Mouse (Mus musculus): ENCODE results near the gene Cd8a. TPM values are rescaled to one million over a fixed set of nuclear protein-coding genes. Genes with fewer than 3 reads are reported as not detected.

The Cd8a gene
- total and polyA plus RNA-seq, 3 experiments: 0.13 to 0.72 (median 0.25) TPM

DNA sequence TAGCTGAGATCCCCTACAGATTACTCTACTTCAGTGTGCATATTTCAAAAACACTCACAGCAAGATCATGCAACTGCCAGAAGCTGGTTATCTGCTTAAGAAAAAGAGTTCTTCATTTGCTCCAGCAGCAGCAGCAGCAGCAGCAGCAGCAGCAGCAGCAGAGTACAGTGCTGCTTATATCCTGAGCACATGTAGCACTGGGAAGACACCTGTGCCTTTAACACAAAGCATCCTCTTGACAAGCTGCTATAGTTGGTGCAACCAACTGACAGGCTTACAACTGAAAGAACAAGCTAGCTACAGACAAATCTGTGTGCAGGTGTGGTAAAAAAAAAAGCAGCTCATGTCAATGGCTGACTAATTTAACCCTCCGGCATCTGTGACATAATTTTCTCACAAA is 22.8 kb downstream of the Cd8a start:
- intact Hi-C loops (cut with DNase I): loop anchor here (5.0 kb wide), 2 partner anchors 104 to 154 kb away; no protein-coding TSS in a partner anchor
- 98% methylated on average over 1 of the region's 1 CpGs for WGBS
- DNase-seq: no peak

DNA sequence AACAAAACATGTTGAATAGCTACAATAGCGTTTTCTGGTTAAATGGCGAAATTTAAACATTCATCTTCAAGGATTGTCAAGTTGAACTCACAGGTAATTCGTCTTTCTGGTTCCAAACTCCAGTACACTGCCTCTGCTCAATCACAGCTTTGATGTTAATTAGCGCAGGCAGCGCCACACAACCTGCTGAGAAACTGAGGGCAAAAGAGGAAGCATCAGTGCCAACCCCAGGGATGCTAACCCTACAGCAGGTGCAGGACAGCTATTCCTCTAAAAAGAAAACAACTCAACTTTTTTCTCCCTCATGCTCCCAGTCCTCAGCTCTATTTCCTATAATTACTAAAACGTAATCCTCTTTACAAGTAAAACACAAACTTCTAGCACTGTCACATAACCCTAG is 23.5 kb downstream of the Cd8a start:
- Histone ChIP-seq H3K9ac (ENCODE audit: low read depth, low read length) (no peak overlapping the region), H3K27me3 (ENCODE audit: control insufficient read depth, insufficient read depth, low read length) (no peaks in the 10 kb centered on the region), H3K79me2 (replicated peaks; ENCODE audit: control insufficient read depth, insufficient read depth, low read length) (no peaks in the 10 kb centered on the region), H3K4me3 (no peak overlapping the region), H3K27ac (no peak overlapping the region), H3K36me3 (ENCODE audit: control insufficient read depth, insufficient read depth, low read length) (peaks cover 8% of the 10 kb centered on the region), H3K4me1 (ENCODE audit: control insufficient read depth, insufficient read depth, low read length) (no peaks in the 10 kb centered on the region; the same call in 1 of the 2 replicates)
- intact Hi-C loops (cut with DNase I): loop anchor here (5.0 kb wide), 2 partner anchors 104 to 154 kb away; no protein-coding TSS in a partner anchor
- WGBS: 97% methylated on average over 6 of the region's 6 CpGs
- TF ChIP-seq EP300 (IDR thresholded peaks at IDR 0.05; ENCODE audit: insufficient read depth, low read depth, low read length): no peak
- no peak for TF ChIP-seq CTCF (IDR thresholded peaks at IDR 0.05)
- TF ChIP-seq POLR2A (IDR thresholded peaks at IDR 0.05; ENCODE audit: insufficient read depth, low read depth, low read length): no peak
- no peak for DNase-seq

More for the DNA sequence above, 22.8 kb downstream of the Cd8a start:
- H3K79me2 ChIP-seq (replicated peaks; ENCODE audit: control insufficient read depth, insufficient read depth, low read length): no peaks in the 10 kb centered on the region
- H3K27me3 ChIP-seq (ENCODE audit: control insufficient read depth, insufficient read depth, low read length): no peaks in the 10 kb centered on the region
- TF ChIP-seq EP300 (IDR thresholded peaks at IDR 0.05; ENCODE audit: insufficient read depth, low read depth, low read length) (no peak), CTCF (IDR thresholded peaks at IDR 0.05) (no peak), POLR2A (IDR thresholded peaks at IDR 0.05; ENCODE audit: insufficient read depth, low read depth, low read length) (no peak)
- no peak overlapping the region for H3K4me3 ChIP-seq
- peaks cover 8% of the 10 kb centered on the region for H3K36me3 ChIP-seq (ENCODE audit: control insufficient read depth, insufficient read depth, low read length)
- H3K27ac ChIP-seq: no peak overlapping the region
- H3K4me1 ChIP-seq (ENCODE audit: control insufficient read depth, insufficient read depth, low read length): no peaks in the 10 kb centered on the region; the same call in 1 of the 2 replicates
- no peak overlapping the region for H3K9ac ChIP-seq (ENCODE audit: low read depth, low read length)

DNA sequence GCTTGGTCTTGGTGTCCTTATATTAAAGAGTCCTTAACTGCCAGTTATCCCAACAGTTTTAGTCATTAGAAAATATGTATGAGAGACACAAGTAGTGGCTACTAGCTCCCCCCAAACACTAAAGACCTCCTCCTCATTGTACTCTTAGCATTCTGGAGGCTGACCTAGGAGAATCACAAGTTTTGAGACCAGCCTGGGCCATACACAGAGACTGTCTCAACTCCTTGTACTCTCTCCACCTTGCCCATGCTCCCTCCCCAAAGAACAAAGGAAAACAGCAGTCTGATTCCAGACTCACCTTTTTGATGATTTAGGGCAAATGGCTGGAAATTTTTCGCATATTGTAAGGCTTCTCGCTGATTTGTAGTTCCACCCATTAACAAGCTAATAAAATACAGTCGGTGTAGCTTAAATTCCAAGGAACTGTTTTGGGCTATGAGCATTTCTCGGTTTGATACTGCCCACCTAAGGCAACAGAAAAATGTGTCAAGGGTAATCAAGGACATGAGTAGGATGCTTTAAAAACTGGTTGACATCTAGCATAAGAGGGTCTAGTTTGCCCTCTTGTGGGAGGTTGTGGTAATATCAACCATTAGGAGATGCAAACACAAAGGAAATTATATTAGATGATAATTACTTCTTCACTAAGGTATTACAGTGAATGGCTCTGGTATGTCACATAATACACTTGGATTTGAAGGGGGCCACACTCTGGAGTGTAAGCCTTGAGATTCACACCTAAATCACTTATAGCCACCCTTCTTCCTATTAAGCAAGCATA is 25.8 kb downstream of the Cd8a start:
- no peak for DNase-seq
- H3K36me3 ChIP-seq (ENCODE audit: control insufficient read depth, insufficient read depth, low read length): peaks cover 4% of the 10 kb centered on the region

DNA sequence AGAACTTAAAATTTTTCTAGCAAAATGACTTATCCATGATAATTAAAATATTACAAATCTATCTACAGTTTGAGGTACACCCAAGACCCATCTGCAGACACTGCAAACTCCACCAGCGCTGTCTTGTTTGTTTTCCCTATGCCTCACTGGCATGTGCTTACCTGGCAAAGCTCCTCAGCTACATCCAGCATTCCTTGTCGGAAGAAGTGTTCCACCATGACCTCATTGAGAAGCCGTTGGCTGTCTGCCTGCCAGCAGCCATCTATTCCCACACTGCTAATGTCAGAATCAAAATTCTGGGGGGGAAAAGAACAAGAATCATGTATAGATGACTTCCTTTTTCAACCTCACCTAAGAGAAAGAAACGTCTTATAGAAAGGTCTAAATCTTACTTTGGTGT is 41.4 kb downstream of the Cd8a start:
- no peak for TF ChIP-seq POLR2A (IDR thresholded peaks at IDR 0.05; ENCODE audit: insufficient read depth, low read depth, low read length)
- no peak for TF ChIP-seq CTCF (IDR thresholded peaks at IDR 0.05)
- no peak for TF ChIP-seq EP300 (IDR thresholded peaks at IDR 0.05; ENCODE audit: insufficient read depth, low read depth, low read length)
- Histone ChIP-seq H3K27me3 (ENCODE audit: control insufficient read depth, insufficient read depth, low read length) (no peaks in the 10 kb centered on the region), H3K79me2 (replicated peaks; ENCODE audit: control insufficient read depth, insufficient read depth, low read length) (peaks cover 2% of the 10 kb centered on the region; the same call in 1 of the 2 replicates), H3K27ac (no peak overlapping the region), H3K36me3 (ENCODE audit: control insufficient read depth, insufficient read depth, low read length) (peaks cover 16% of the 10 kb centered on the region), H3K4me1 (ENCODE audit: control insufficient read depth, insufficient read depth, low read length) (peaks cover 3% of the 10 kb centered on the region), H3K9ac (ENCODE audit: low read depth, low read length) (no peak overlapping the region), H3K4me3 (no peak overlapping the region)
- DNase-seq: peak; percentile 40 to 54
- 35% methylated on average over 4 of the region's 4 CpGs for WGBS
- intact Hi-C loops (cut with DNase I): loop anchor here (5.0 kb wide), 1 partner anchor 203 kb away; no protein-coding TSS in a partner anchor

More for the DNA sequence above, 25.8 kb downstream of the Cd8a start:
- no peak for TF ChIP-seq EP300 (IDR thresholded peaks at IDR 0.05; ENCODE audit: insufficient read depth, low read depth, low read length)
- TF ChIP-seq POLR2A (IDR thresholded peaks at IDR 0.05; ENCODE audit: insufficient read depth, low read depth, low read length): no peak
- peak; percentile 80 for TF ChIP-seq CTCF (IDR thresholded peaks at IDR 0.05)
- 81% methylated on average over 4 of the region's 4 CpGs for WGBS
- H3K4me3 ChIP-seq: no peak overlapping the region
- no peaks in the 10 kb centered on the region for H3K79me2 ChIP-seq (replicated peaks; ENCODE audit: control insufficient read depth, insufficient read depth, low read length)
- intact Hi-C loops (cut with DNase I): loop anchor here (2.0 to 5.0 kb wide), 3 partner anchors 107 to 232 kb away; no protein-coding TSS in a partner anchor
- H3K4me1 ChIP-seq (ENCODE audit: control insufficient read depth, insufficient read depth, low read length): no peaks in the 10 kb centered on the region; the same call in 1 of the 2 replicates
- H3K27me3 ChIP-seq (ENCODE audit: control insufficient read depth, insufficient read depth, low read length): no peaks in the 10 kb centered on the region
- H3K9ac ChIP-seq (ENCODE audit: low read depth, low read length): no peak overlapping the region
- H3K27ac ChIP-seq: no peak overlapping the region

DNA sequence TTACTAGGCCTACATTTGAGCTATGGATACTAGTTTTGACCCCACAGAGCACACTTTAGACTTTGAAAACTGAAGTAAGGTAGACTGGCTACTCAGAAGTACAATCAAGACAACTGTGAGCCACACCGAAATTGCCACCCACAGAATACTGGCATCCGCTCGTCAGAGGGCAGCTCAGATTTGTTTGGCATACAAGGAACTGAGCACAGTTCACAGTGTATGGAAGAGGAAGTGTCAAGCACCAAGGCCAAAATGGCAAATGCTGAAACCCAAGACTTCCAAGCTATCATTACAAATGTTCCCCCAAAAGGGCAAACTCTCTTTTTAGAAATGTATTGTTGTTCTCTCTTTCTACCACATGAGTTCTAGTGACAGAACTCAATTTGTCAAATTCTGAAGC is 42.2 kb downstream of the Cd8a start:
- Histone ChIP-seq H3K27ac (no peak overlapping the region), H3K27me3 (ENCODE audit: control insufficient read depth, insufficient read depth, low read length) (no peaks in the 10 kb centered on the region), H3K79me2 (replicated peaks; ENCODE audit: control insufficient read depth, insufficient read depth, low read length) (peaks cover 2% of the 10 kb centered on the region; the same call in 1 of the 2 replicates), H3K4me1 (ENCODE audit: control insufficient read depth, insufficient read depth, low read length) (peaks cover 5% of the 10 kb centered on the region), H3K4me3 (no peak overlapping the region), H3K36me3 (ENCODE audit: control insufficient read depth, insufficient read depth, low read length) (peaks cover 23% of the 10 kb centered on the region), H3K9ac (ENCODE audit: low read depth, low read length) (no peak overlapping the region)
- intact Hi-C loops (cut with DNase I): loop anchor here (5.0 kb wide), 1 partner anchor 202 kb away; no protein-coding TSS in a partner anchor
- 77% methylated on average over 3 of the region's 3 CpGs for WGBS
- no peak for TF ChIP-seq EP300 (IDR thresholded peaks at IDR 0.05; ENCODE audit: insufficient read depth, low read depth, low read length)
- no peak for TF ChIP-seq CTCF (IDR thresholded peaks at IDR 0.05)
- TF ChIP-seq POLR2A (IDR thresholded peaks at IDR 0.05; ENCODE audit: insufficient read depth, low read depth, low read length): no peak
- DNase-seq: no peak

DNA sequence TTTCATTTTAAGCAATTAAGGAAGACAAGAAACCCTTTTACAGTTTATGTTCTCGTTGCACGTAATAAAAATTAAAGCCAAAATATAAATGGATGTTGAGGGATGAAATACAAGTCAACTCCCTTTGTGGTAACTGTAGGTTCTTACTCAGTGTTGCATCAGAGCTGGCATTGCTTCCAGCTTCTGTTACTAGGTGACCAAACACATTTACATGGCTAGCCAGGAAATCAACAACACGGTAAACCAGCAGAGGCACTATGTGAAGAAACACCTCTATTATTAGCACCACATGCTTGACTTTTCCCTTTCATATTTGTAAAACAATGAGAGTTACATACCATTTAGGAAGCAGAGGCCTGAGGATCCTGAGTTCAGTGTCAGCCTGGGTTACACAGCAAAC is 45.6 kb downstream of the Cd8a start:
- H3K27me3 ChIP-seq (ENCODE audit: control insufficient read depth, insufficient read depth, low read length): no peaks in the 10 kb centered on the region
- intact Hi-C loops (cut with DNase I): loop anchor here (5.0 kb wide), 1 partner anchor 198 kb away; no protein-coding TSS in a partner anchor
- peaks cover 5% of the 10 kb centered on the region for H3K4me1 ChIP-seq (ENCODE audit: control insufficient read depth, insufficient read depth, low read length)
- peaks cover 27% of the 10 kb centered on the region for H3K36me3 ChIP-seq (ENCODE audit: control insufficient read depth, insufficient read depth, low read length)
- TF ChIP-seq CTCF (IDR thresholded peaks at IDR 0.05): peak; percentile 20; the same call in 1 of the 2 replicates
- TF ChIP-seq EP300 (IDR thresholded peaks at IDR 0.05; ENCODE audit: insufficient read depth, low read depth, low read length): no peak
- no peak for TF ChIP-seq POLR2A (IDR thresholded peaks at IDR 0.05; ENCODE audit: insufficient read depth, low read depth, low read length)
- H3K27ac ChIP-seq: peak overlapping the region; percentile 67
- H3K79me2 ChIP-seq (replicated peaks; ENCODE audit: control insufficient read depth, insufficient read depth, low read length): peaks cover 2% of the 10 kb centered on the region
- WGBS: 56% methylated on average over 3 of the region's 3 CpGs
- H3K9ac ChIP-seq (ENCODE audit: low read depth, low read length): no peak overlapping the region
- DNase-seq: peak in 1 of 2 experiments; percentile 65
- no peak overlapping the region for H3K4me3 ChIP-seq

Measured in heart, adult 2 months (tissue).